ENCODE assay signal across 8 mouse cellular contexts in genomic region chr10:61418131-61418900, GRCm38 (mm10). TPM values are rescaled to one million over a fixed set of nuclear protein-coding genes. Genes with fewer than 3 reads are reported as not detected.
DNase-seq lines count a peak whose midpoint lies in the region; ATAC-seq and TF ChIP-seq lines count a peak whose summit lies in the region.

No protein-coding gene starts in this region.

- peak overlapping the region; percentile 41 for H3K4me3 ChIP-seq in lung, embryonic 14.5 days (ENCODE audit: low read depth, low read length)
- H3K4me3 ChIP-seq in forebrain, embryonic 11.5 days (ENCODE audit: low read depth, low read length): peak overlapping the region; percentile 39
- H3K4me3 ChIP-seq in intestine, postnatal 0 days (ENCODE audit: low read depth, low read length): peak overlapping the region; percentile 34
- H3K4me3 ChIP-seq in midbrain, embryonic 16.5 days (ENCODE audit: low read depth, low read length): peak overlapping the region; percentile 46

- peak overlapping the region; percentile 2; the same call in 1 of the 2 replicates for H3K9ac ChIP-seq in lung, embryonic 14.5 days
- H3K9ac ChIP-seq in forebrain, embryonic 11.5 days (ENCODE audit: low read length): peak overlapping the region; percentile 47
- H3K9ac ChIP-seq in intestine, postnatal 0 days (ENCODE audit: low read depth, low read length): no peak overlapping the region
- peak overlapping the region; percentile 54 for H3K9ac ChIP-seq in midbrain, embryonic 16.5 days (ENCODE audit: low read depth, low read length)

- DNase-seq in lung, embryonic 14.5 days: peak; percentile 36
- DNase-seq in lung, postnatal 14 days: no peak
- peak; percentile 68 for DNase-seq in forebrain, embryonic 11.5 days (ENCODE audit: low spot score)
- no peak for DNase-seq in cerebellum, adult 9-10 months
- DNase-seq in right cerebral cortex, postnatal 25 days: no peak

- no peak for TF ChIP-seq CTCF in lung, embryonic 14.5 days (IDR thresholded peaks at IDR 0.05; ENCODE audit: low read depth)
- TF ChIP-seq CTCF in intestine, postnatal 0 days (IDR thresholded peaks at IDR 0.05; ENCODE audit: low read depth): no peak

- peaks cover 46% of the 10 kb centered on the region for H3K27me3 ChIP-seq in lung, embryonic 14.5 days (ENCODE audit: insufficient read depth, low read length)
- peaks cover 37% of the 10 kb centered on the region for H3K27me3 ChIP-seq in forebrain, embryonic 11.5 days (ENCODE audit: control insufficient read depth, insufficient read depth, low read length)
- H3K27me3 ChIP-seq in intestine, postnatal 0 days (replicated peaks; ENCODE audit: control insufficient read depth, insufficient read depth, low read length): peaks cover 40% of the 10 kb centered on the region
- H3K27me3 ChIP-seq in midbrain, embryonic 16.5 days (ENCODE audit: control insufficient read depth, insufficient read depth, low read depth, low read length): peaks cover 26% of the 10 kb centered on the region

- 1% methylated on average over 50 of the region's 50 CpGs for WGBS in lung, embryonic 14.5 days
- 5% methylated on average over 45 of the region's 50 CpGs for WGBS in forebrain, embryonic 11.5 days
- 2% methylated on average over 49 of the region's 50 CpGs for WGBS in intestine, postnatal 0 days
- WGBS in midbrain, embryonic 16.5 days: 4% methylated on average over 50 of the region's 50 CpGs

- H3K9me3 ChIP-seq in lung, embryonic 14.5 days (ENCODE audit: low read depth, low read length): no peaks in the 10 kb centered on the region
- no peaks in the 10 kb centered on the region for H3K9me3 ChIP-seq in forebrain, embryonic 11.5 days (ENCODE audit: control insufficient read depth, low read length)
- no peaks in the 10 kb centered on the region for H3K9me3 ChIP-seq in intestine, postnatal 0 days (ENCODE audit: control insufficient read depth)
- H3K9me3 ChIP-seq in midbrain, embryonic 16.5 days (replicated peaks; ENCODE audit: control insufficient read depth, low read length, poor library complexity, severe bottlenecking): no peaks in the 10 kb centered on the region

- H3K36me3 ChIP-seq in lung, embryonic 14.5 days (ENCODE audit: insufficient read depth): no peaks in the 10 kb centered on the region
- no peaks in the 10 kb centered on the region for H3K36me3 ChIP-seq in forebrain, embryonic 11.5 days (ENCODE audit: control insufficient read depth, insufficient read depth, low read length)
- H3K36me3 ChIP-seq in intestine, postnatal 0 days (ENCODE audit: control insufficient read depth, insufficient read depth): no peaks in the 10 kb centered on the region
- no peaks in the 10 kb centered on the region for H3K36me3 ChIP-seq in midbrain, embryonic 16.5 days (ENCODE audit: control insufficient read depth, insufficient read depth, low read length)

- H3K27ac ChIP-seq in lung, embryonic 14.5 days (ENCODE audit: low read depth): no peak overlapping the region
- no peak overlapping the region for H3K27ac ChIP-seq in forebrain, embryonic 11.5 days (ENCODE audit: low read depth, low read length)
- H3K27ac ChIP-seq in intestine, postnatal 0 days (ENCODE audit: low read depth, low read length): no peak overlapping the region
- no peak overlapping the region for H3K27ac ChIP-seq in midbrain, embryonic 16.5 days (ENCODE audit: low read length)

- peak; percentile 57; the same call in 1 of the 2 replicates for ATAC-seq in lung, embryonic 14.5 days (ENCODE audit: insufficient read depth)
- 0 out of 2 replicates have a peak, but pooled peaks have one; percentile 7 for ATAC-seq in forebrain, embryonic 11.5 days (replicated peaks; ENCODE audit: low FRiP score)
- no peak for ATAC-seq in intestine, postnatal 0 days
- ATAC-seq in midbrain, embryonic 16.5 days: peak; percentile 63; the same call in 1 of the 2 replicates
- no peak for ATAC-seq in megakaryocyte progenitor cell, adult 5-6 weeks (replicated peaks; ENCODE audit: poor library complexity)

- no peaks in the 10 kb centered on the region for H3K4me1 ChIP-seq in lung, embryonic 14.5 days (ENCODE audit: insufficient read depth)
- H3K4me1 ChIP-seq in forebrain, embryonic 11.5 days (replicated peaks; ENCODE audit: control insufficient read depth, insufficient read depth, low read length): 0 out of 2 replicates have a peak, but pooled peaks cover 5% of the 10 kb centered on the region
- H3K4me1 ChIP-seq in intestine, postnatal 0 days (replicated peaks; ENCODE audit: control insufficient read depth, insufficient read depth, low read length): 0 out of 2 replicates have a peak, but pooled peaks cover 4% of the 10 kb centered on the region
- H3K4me1 ChIP-seq in midbrain, embryonic 16.5 days (ENCODE audit: control insufficient read depth, insufficient read depth, low read length): peaks cover 10% of the 10 kb centered on the region

- peak overlapping the region; percentile 67 for H3K4me2 ChIP-seq in lung, embryonic 14.5 days
- peak overlapping the region; percentile 74 for H3K4me2 ChIP-seq in forebrain, embryonic 11.5 days (ENCODE audit: low read depth, low read length, severe bottlenecking)
- H3K4me2 ChIP-seq in intestine, postnatal 0 days (replicated peaks; ENCODE audit: low read depth): peak overlapping the region; percentile 65
- peak overlapping the region; percentile 83 for H3K4me2 ChIP-seq in midbrain, embryonic 16.5 days (ENCODE audit: low read length)

RNA-seq across cellular contexts. Expression of gene Nodal, which starts 0.5 kb away (rescaled TPM):
- 0.08 TPM in 2 replicates for polyA plus RNA-seq in lung, embryonic 14.5 days (2014; fragmentation: Nextera tagmentation; extraction: Ambion mirVana)
- not detected in 2 replicates for polyA plus RNA-seq in forebrain, embryonic 11.5 days (2014; fragmentation: Nextera tagmentation; extraction: Ambion mirVana)
- polyA plus RNA-seq in intestine, postnatal 0 days (2015; fragmentation: Nextera tagmentation; extraction: Ambion mirVana): 0.10 TPM in 1 of 2 replicates, not detected in the other
- polyA plus RNA-seq in midbrain, embryonic 16.5 days (2015; fragmentation: Nextera tagmentation; extraction: Ambion mirVana): 0.30 and 0.48 TPM in 2 replicates
- not detected in 2 replicates for total RNA-seq in megakaryocyte progenitor cell, adult 5-6 weeks (2015)
- total RNA-seq in megakaryocyte progenitor cell, adult 5-6 weeks (2017): not detected in 2 replicates

RNA-seq across cellular contexts. Expression of gene Eif4ebp2, which starts 34.1 kb away (rescaled TPM):
- polyA plus RNA-seq in lung, embryonic 14.5 days (2014; fragmentation: Nextera tagmentation; extraction: Ambion mirVana): 53.8 and 57.4 TPM in 2 replicates
- polyA plus RNA-seq in forebrain, embryonic 11.5 days (2014; fragmentation: Nextera tagmentation; extraction: Ambion mirVana): 41.5 and 50.8 TPM in 2 replicates
- polyA plus RNA-seq in intestine, postnatal 0 days (2015; fragmentation: Nextera tagmentation; extraction: Ambion mirVana): 53.1 and 55.0 TPM in 2 replicates
- polyA plus RNA-seq in midbrain, embryonic 16.5 days (2015; fragmentation: Nextera tagmentation; extraction: Ambion mirVana): 36.9 and 49.2 TPM in 2 replicates
- total RNA-seq in megakaryocyte progenitor cell, adult 5-6 weeks (2015): 154 TPM in 2 replicates
- total RNA-seq in megakaryocyte progenitor cell, adult 5-6 weeks (2017): 11.2 and 12.1 TPM in 2 replicates

RNA-seq across cellular contexts. Expression of gene Pald1, which starts 35.0 kb away (rescaled TPM):
- polyA plus RNA-seq in lung, embryonic 14.5 days (2014; fragmentation: Nextera tagmentation; extraction: Ambion mirVana): 44.1 and 47.5 TPM in 2 replicates
- 21.3 and 22.9 TPM in 2 replicates for polyA plus RNA-seq in forebrain, embryonic 11.5 days (2014; fragmentation: Nextera tagmentation; extraction: Ambion mirVana)
- 4.1 and 4.4 TPM in 2 replicates for polyA plus RNA-seq in intestine, postnatal 0 days (2015; fragmentation: Nextera tagmentation; extraction: Ambion mirVana)
- 20.2 and 20.6 TPM in 2 replicates for polyA plus RNA-seq in midbrain, embryonic 16.5 days (2015; fragmentation: Nextera tagmentation; extraction: Ambion mirVana)
- total RNA-seq in megakaryocyte progenitor cell, adult 5-6 weeks (2015): not detected in 2 replicates
- total RNA-seq in megakaryocyte progenitor cell, adult 5-6 weeks (2017): not detected in 2 replicates

RNA-seq across cellular contexts. Expression of gene Lrrc20, which starts 57.3 kb away (rescaled TPM):
- 8.5 and 9.8 TPM in 2 replicates for polyA plus RNA-seq in lung, embryonic 14.5 days (2014; fragmentation: Nextera tagmentation; extraction: Ambion mirVana)
- 14.6 and 15.0 TPM in 2 replicates for polyA plus RNA-seq in forebrain, embryonic 11.5 days (2014; fragmentation: Nextera tagmentation; extraction: Ambion mirVana)
- polyA plus RNA-seq in intestine, postnatal 0 days (2015; fragmentation: Nextera tagmentation; extraction: Ambion mirVana): 3.3 and 3.5 TPM in 2 replicates
- polyA plus RNA-seq in midbrain, embryonic 16.5 days (2015; fragmentation: Nextera tagmentation; extraction: Ambion mirVana): 14.6 and 15.7 TPM in 2 replicates
- total RNA-seq in megakaryocyte progenitor cell, adult 5-6 weeks (2015): 5.6 and 6.1 TPM in 2 replicates
- total RNA-seq in megakaryocyte progenitor cell, adult 5-6 weeks (2017): 6.0 and 7.4 TPM in 2 replicates

Comparison
In these comparisons a context has a peak if more than half of its experiments do, and no peak if none do; other contexts are left out.
1. DNase-seq: peak in lung, embryonic 14.5 days (single experiment) and forebrain, embryonic 11.5 days (single experiment); none in lung, postnatal 14 days (single experiment), cerebellum, adult 9-10 months (single experiment) and right cerebral cortex, postnatal 25 days (single experiment).
2. ATAC-seq: peak in lung, embryonic 14.5 days (single experiment), forebrain, embryonic 11.5 days (single experiment) and midbrain, embryonic 16.5 days (single experiment); none in intestine, postnatal 0 days (single experiment) and megakaryocyte progenitor cell, adult 5-6 weeks (single experiment).
3. Peak in every context shown above with its lines, with median percentiles within 50 percentile points of each other: H3K4me2 ChIP-seq and H3K4me3 ChIP-seq.